Mouse (Mus musculus) liver, embryonic 16.5 days (tissue): Measurements from ENCODE around the gene Ptprz1. TPM values are rescaled to one million over a fixed set of nuclear protein-coding genes. Genes with fewer than 3 reads are reported as not detected.
"Not testable (repeated sequence)": the region's sequence is repeated elsewhere in the genome, so short reads cannot be mapped to it uniquely, and the experiment has no call there.

Experiments used
- ATAC-seq: fragments of 200-750 bp; cut with Nextera tagmentation; 2 replicates; pipeline ENCODE4 v1.8.0; 2017; ENCODE audit warnings: low read depth, mild to moderate bottlenecking, moderate number of reproducible peaks, moderate library complexity
- H3K27ac ChIP-seq: fragments of 300-500 bp; sonication (generic); 2 replicates; pipeline ENCODE4 v1.5.1; 2014; ENCODE audit warnings: mild to moderate bottlenecking, low read length
- H3K27me3 ChIP-seq: fragments of 300-500 bp; sonication (generic); 2 replicates; pipeline ENCODE4 v1.6.1; 2014; ENCODE audit warnings: low read depth, low read length, mixed read lengths; ENCODE audit not compliant: control insufficient read depth, insufficient read depth
- H3K36me3 ChIP-seq: fragments of 300-500 bp; sonication (generic); 2 replicates; pipeline ENCODE4 v1.6.1; 2014; ENCODE audit warnings: mild to moderate bottlenecking; ENCODE audit not compliant: control insufficient read depth, insufficient read depth
- H3K4me1 ChIP-seq: fragments of 300-500 bp; sonication (generic); 2 replicates; pipeline ENCODE4 v1.6.1; 2014; ENCODE audit warnings: low read depth, low read length, mixed read lengths; ENCODE audit not compliant: control insufficient read depth
- H3K4me2 ChIP-seq: fragments of 300-500 bp; sonication (generic); 2 replicates; pipeline ENCODE4 v1.6.1; 2014; ENCODE audit warnings: low read depth, low read length, mixed read lengths
- H3K4me3 ChIP-seq: fragments of 300-500 bp; sonication (generic); 2 replicates; pipeline ENCODE4 v1.5.1; 2014; ENCODE audit warnings: low read depth, mild to moderate bottlenecking, low read length
- H3K9ac ChIP-seq: fragments of 300-500 bp; sonication (generic); 2 replicates; pipeline ENCODE4 v1.6.1; 2014; ENCODE audit warnings: low read depth, low read length
- H3K9me3 ChIP-seq: fragments of 300-500 bp; sonication (generic); replicated peaks from 2 replicates; pipeline ENCODE4 v1.6.1; 2016; ENCODE audit warnings: low read length; ENCODE audit not compliant: control insufficient read depth
- WGBS: fragments of 180-500 bp; shearing (Covaris S2); extraction: QIAGEN DNeasy Blood & Tissue Kit; methylation state at CpG from one replicate; pipeline ENCODE4 v1.1.7; 2014; ENCODE audit not compliant: insufficient replicate concordance; 5-methylcytosine and 5-hydroxymethylcytosine counted together
- polyA plus RNA-seq: library from polyadenylated mRNA; unstranded; fragments of >200 nt; fragmentation: Nextera tagmentation; extraction: Ambion mirVana; gene quantifications from 2 replicates; pipeline ENCODE4 v1.2.1, GENCODE M21; 2015

Gene Ptprz1
- polyA plus RNA-seq, 1 experiment from 2014 or later: 0.06 TPM

DNA sequence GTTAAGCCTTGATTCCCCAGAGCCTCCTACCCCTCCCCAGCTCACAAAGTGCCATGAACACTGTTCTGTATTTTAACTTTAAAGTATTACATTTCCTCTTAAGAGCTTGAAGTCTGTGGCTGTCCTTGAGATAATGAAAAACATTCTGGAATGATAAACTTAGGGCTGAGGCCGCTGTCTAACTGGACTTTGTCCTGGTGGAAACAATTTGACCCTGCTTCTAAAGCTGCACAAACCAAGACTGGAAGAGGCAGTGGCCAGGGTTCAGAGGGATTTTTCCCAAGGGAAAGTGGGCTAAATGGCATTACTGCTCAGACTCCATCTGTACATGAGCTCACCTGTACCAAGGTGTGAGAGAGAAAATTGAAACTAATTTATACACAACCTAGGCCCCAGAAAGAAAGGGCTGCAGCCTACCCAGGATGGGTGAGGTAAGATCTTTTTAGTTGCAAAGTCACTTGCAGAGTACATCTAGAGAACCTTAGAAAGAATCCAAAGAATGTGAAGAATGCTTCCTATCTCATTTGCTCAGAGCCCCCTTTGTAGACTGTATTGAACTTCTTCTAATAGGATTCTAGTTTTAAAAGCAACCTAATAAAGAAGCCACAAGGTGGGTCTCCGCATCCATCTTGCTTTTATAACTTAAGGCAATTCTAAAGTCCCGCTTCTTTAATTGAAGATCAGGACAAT, 204.8 kb downstream of the Ptprz1 start:
- H3K4me3 ChIP-seq: no peak overlapping the region
- H3K27ac ChIP-seq: no peak overlapping the region
- H3K9ac ChIP-seq: no peak overlapping the region
- no peak overlapping the region for H3K4me2 ChIP-seq
- no peaks in the 10 kb centered on the region for H3K27me3 ChIP-seq
- H3K9me3 ChIP-seq: no peaks in the 10 kb centered on the region
- H3K4me1 ChIP-seq: no peaks in the 10 kb centered on the region; the same call in 1 of the 2 replicates
- no peak for ATAC-seq
- H3K36me3 ChIP-seq: no peaks in the 10 kb centered on the region
- WGBS: 46% methylated on average over 3 of the region's 3 CpGs

GRCm38 (mm10) chr6:23084587-23085421, 209.5 kb downstream of the Ptprz1 start:
- no peak overlapping the region for H3K4me3 ChIP-seq
- no peaks in the 10 kb centered on the region; the same call in 1 of the 2 replicates for H3K4me1 ChIP-seq
- no peaks in the 10 kb centered on the region for H3K9me3 ChIP-seq
- no peak for ATAC-seq
- no peaks in the 10 kb centered on the region for H3K36me3 ChIP-seq
- no peaks in the 10 kb centered on the region for H3K27me3 ChIP-seq
- no peak overlapping the region for H3K9ac ChIP-seq
- 63% methylated on average over 5 of the region's 5 CpGs for WGBS
- H3K27ac ChIP-seq: no peak overlapping the region
- H3K4me2 ChIP-seq: no peak overlapping the region

DNA sequence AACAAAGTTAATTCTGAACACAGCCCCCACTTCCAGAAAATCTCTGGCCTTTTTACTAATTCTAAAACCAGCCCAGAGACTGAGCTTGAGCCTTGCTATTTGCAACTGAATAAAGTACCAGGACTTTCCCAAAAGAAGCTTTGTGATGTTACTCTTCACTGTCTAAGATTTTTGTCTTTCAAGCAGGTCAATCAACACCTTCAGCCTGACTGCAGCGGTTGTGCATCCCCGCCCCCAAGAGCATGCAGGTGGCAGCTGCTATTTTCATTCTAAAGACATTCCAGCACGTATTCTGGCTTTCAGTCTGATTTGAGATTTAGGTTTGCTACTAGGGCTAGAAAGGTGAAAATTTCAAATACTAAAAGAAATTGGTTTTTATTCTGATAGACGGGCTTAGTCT, 214.0 kb downstream of the Ptprz1 start:
- H3K9ac ChIP-seq, H3K4me2 ChIP-seq, H3K4me3 ChIP-seq, H3K27me3 ChIP-seq, H3K27ac ChIP-seq, H3K36me3 ChIP-seq, ATAC-seq, H3K4me1 ChIP-seq, H3K9me3 ChIP-seq: not testable (repeated sequence)
- 54% methylated on average over 4 of the region's 4 CpGs for WGBS

DNA sequence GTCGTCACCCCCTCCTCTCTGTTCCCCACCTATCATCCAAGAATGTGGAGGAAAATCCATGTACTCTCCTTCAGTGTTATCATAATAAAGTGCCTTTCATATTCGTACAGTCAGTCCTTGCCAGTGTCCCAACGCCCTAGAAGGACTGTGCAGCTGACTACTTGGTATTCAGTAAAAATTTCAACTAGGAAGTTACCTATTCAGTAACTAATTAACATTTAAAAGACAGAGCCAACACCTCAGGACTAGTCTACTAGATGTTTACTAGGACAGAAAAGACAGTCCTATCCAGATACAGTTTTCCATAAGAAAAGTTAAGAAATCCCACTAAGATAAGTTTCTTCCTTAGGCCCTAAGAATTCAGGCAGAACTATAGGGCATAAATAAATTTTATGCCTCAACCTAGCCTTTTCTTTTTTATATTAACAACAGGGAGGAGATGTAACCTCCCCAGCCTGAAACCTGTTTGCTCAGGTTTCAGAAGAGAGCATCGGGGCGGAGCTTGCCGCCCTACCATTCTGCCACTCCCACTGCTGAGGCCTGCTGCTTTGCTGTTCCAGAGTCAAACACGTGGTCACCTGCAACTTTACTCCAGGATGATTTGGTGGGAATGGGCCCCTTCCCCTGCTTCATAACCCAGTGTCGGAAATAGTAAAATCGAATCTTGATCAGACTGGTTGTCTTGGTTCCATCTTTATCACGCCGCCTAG, 215.2 kb downstream of the Ptprz1 start:
- not testable (repeated sequence) for H3K9ac ChIP-seq, H3K27ac ChIP-seq, H3K27me3 ChIP-seq, H3K36me3 ChIP-seq, H3K4me2 ChIP-seq, ATAC-seq, H3K4me3 ChIP-seq, H3K9me3 ChIP-seq, H3K4me1 ChIP-seq
- WGBS: 62% methylated on average over 11 of the region's 11 CpGs
